Mouse (Mus musculus) C2C12 (cell line): ENCODE measurements around the gene Phc1.

Experiments
- CTCF ChIP-seq: IDR thresholded peaks from one replicate; pipeline ENCODE4 v1.5.1; 2011; ENCODE audit not compliant: control insufficient read depth, insufficient read depth, insufficient read length
- USF1 ChIP-seq: IDR thresholded peaks from one replicate; pipeline ENCODE4 v1.6.1; 2011; ENCODE audit warnings: low read depth, mild to moderate bottlenecking, control low read depth, moderate library complexity

DNA sequence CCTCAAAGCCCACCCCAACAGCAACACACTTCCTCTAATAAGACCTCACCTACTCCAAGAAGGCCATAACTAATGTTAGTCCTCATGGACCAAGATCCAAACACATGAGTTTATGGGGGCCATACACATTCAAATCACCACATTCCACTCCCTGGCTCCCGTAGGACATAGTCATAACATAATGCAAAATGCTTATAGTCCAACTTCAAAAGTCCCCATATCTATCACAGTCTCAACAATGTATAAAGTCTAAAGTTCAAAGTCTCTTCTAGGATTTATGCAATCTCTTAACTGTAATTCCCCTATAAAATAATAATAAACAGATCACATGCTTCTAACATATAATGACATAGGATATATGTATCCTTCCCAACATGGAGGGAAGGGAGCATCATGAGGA is 16.7 kb upstream of the Phc1 start:
- TF ChIP-seq CTCF = no peak
- TF ChIP-seq USF1 = no peak
